Mouse (Mus musculus) forebrain, embryonic 13.5 days (tissue): ENCODE results near the gene Nfkbiz. TPM values are rescaled to one million over a fixed set of nuclear protein-coding genes. Genes with fewer than 3 reads are reported as not detected.

Source experiments
- ATAC-seq: fragments of 200-750 bp; cut with Nextera tagmentation; 2 replicates; pipeline ENCODE4 v1.8.0; 2017
- H3K27ac ChIP-seq: fragments of 300-500 bp; sonication (generic); 2 replicates; pipeline ENCODE4 v1.5.1; 2015; ENCODE audit warnings: inconsistent platforms, mild to moderate bottlenecking, moderate library complexity
- H3K27me3 ChIP-seq: fragments of 300-500 bp; sonication (generic); 2 replicates; pipeline ENCODE4 v1.6.1; 2015; ENCODE audit warnings: mild to moderate bottlenecking, inconsistent platforms
- H3K36me3 ChIP-seq: fragments of 300-500 bp; sonication (generic); 2 replicates; pipeline ENCODE4 v1.6.1; 2015; ENCODE audit warnings: mild to moderate bottlenecking, inconsistent platforms; ENCODE audit not compliant: poor library complexity, severe bottlenecking
- H3K4me1 ChIP-seq: fragments of 300-500 bp; sonication (generic); 2 replicates; pipeline ENCODE4 v1.6.1; 2015; ENCODE audit warnings: inconsistent platforms
- H3K4me2 ChIP-seq: fragments of 300-500 bp; sonication (generic); 2 replicates; pipeline ENCODE4 v1.6.1; 2015; ENCODE audit warnings: inconsistent platforms, mild to moderate bottlenecking, moderate library complexity
- H3K4me3 ChIP-seq: fragments of 300-500 bp; sonication (generic); 2 replicates; pipeline ENCODE4 v1.5.1; 2015; ENCODE audit warnings: mild to moderate bottlenecking, inconsistent platforms
- H3K9ac ChIP-seq: fragments of 300-500 bp; sonication (generic); 2 replicates; pipeline ENCODE4 v1.6.1; 2015; ENCODE audit warnings: mild to moderate bottlenecking, inconsistent platforms
- H3K9me3 ChIP-seq: fragments of 300-500 bp; sonication (generic); replicated peaks from 2 replicates; pipeline ENCODE4 v1.6.1; 2016; ENCODE audit warnings: inconsistent platforms
- WGBS: fragments of 180-500 bp; shearing (Covaris S2); methylation state at CpG from one replicate; pipeline ENCODE4 v1.1.7; 2015; 5-methylcytosine and 5-hydroxymethylcytosine counted together
- polyA plus RNA-seq: library from polyadenylated mRNA; unstranded; fragments of >200 nt; fragmentation: Nextera tagmentation; extraction: Ambion mirVana; gene quantifications from 2 replicates; pipeline ENCODE4 v1.2.1, GENCODE M21; 2015

The Nfkbiz gene
- polyA plus RNA-seq, 1 experiment from 2014 or later, result 1.6 TPM

GRCm38 (mm10) chr16:55823398-55824155, 15.1 kb downstream of the Nfkbiz start:
- H3K4me1 ChIP-seq, result peaks cover 34% of the 10 kb centered on the region
- no peaks in the 10 kb centered on the region for H3K9me3 ChIP-seq
- no peak overlapping the region for H3K9ac ChIP-seq
- H3K27me3 ChIP-seq, result peaks cover 15% of the 10 kb centered on the region; the same call in 1 of the 2 replicates
- H3K36me3 ChIP-seq, result no peaks in the 10 kb centered on the region
- H3K4me3 ChIP-seq, result no peak overlapping the region
- no peak overlapping the region for H3K27ac ChIP-seq
- 47% methylated on average over 11 of the region's 11 CpGs for WGBS
- ATAC-seq, result no peak
- H3K4me2 ChIP-seq, result no peak overlapping the region

DNA sequence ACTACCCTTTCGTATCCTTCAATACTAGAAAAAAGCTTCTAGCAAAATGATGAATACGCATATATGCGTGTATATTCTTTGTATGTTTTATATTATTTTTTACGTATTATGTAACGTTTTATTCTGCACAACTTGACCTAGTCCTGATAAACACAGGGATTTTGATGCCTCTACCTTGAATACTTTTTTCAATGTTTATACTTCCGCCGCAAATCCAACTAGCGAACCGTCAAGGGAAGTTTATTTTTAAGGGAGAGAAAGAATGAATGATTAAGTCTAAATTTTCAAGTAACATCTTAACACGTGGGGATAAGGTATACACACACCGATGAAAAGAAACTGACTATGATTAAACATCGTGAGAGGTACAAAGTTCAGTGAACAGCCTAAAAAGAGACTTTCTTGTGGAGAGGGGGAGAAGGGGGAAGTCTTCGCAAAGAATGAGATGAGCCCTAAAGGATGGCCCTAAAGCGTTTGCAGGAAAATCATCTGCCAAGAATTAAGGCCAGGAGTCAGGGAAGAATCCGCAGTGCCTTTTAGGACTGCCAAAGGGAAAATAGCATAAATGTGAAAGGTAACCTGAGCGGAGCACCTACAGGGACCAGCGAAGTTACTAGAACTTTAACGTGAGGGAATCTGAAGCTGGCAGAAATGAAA, 15.8 kb downstream of the Nfkbiz start:
- Histone ChIP-seq H3K36me3 (peaks cover 3% of the 10 kb centered on the region; the same call in 1 of the 2 replicates), H3K4me2 (peak overlapping the region; percentile 98), H3K9me3 (no peaks in the 10 kb centered on the region), H3K27me3 (peaks cover 15% of the 10 kb centered on the region; the same call in 1 of the 2 replicates), H3K4me1 (peaks cover 34% of the 10 kb centered on the region), H3K27ac (no peak overlapping the region), H3K4me3 (peak overlapping the region; percentile 78), H3K9ac (no peak overlapping the region)
- WGBS, result 43% methylated on average over 18 of the region's 18 CpGs
- no peak for ATAC-seq

DNA sequence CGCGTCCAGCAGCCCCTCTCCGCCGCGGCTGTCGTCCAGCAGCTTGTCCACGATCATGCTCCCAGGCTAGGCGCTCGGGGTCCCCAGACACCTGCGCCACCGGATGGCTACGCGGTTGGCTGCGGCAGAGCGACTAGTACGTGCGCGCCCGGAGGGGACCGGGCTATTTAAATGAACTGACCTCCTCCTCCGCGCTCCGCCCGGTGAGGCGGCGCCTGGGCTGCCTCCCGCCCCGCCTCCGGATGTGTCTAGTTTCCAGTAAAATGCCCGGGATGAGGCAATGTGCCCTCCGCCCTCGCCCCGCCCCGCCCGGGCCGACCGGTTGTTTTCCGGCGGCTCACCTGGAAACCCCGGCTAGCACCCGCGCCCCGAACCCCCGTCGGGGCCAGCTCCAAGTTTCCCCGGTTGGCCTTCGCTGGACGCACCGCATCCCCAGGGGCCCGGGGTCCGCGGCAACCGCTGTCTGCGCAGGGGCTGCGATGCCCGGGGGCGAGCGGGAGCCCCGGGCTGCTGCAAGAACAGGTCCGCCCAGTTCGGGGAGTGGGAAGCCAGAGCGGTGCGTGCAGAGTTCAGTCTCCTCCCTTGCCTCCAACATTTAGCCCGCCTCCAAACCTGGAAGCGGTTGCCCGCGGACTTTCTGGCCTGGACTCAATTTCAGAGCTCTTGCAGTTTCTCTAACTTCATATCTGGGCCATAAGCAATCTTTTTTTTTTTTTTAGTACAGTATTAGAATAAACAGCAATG, 16.5 kb downstream of the Nfkbiz start:
- Histone ChIP-seq H3K36me3 (peaks cover 7% of the 10 kb centered on the region; the same call in 1 of the 2 replicates), H3K27ac (no peak overlapping the region), H3K4me2 (peak overlapping the region; percentile 98), H3K27me3 (peaks cover 15% of the 10 kb centered on the region; the same call in 1 of the 2 replicates), H3K9me3 (no peaks in the 10 kb centered on the region), H3K4me3 (peak overlapping the region; percentile 78), H3K4me1 (peaks cover 34% of the 10 kb centered on the region), H3K9ac (peak overlapping the region; percentile 82)
- ATAC-seq, result peak; percentile 94
- WGBS, result 0% methylated on average over 64 of the region's 67 CpGs

GRCm38 (mm10) chr16:55821571-55821981, 17.1 kb downstream of the Nfkbiz start:
- peaks cover 11% of the 10 kb centered on the region for H3K36me3 ChIP-seq
- H3K9me3 ChIP-seq, result no peaks in the 10 kb centered on the region
- peaks cover 15% of the 10 kb centered on the region; the same call in 1 of the 2 replicates for H3K27me3 ChIP-seq
- H3K4me2 ChIP-seq, result peak overlapping the region; percentile 98
- H3K27ac ChIP-seq, result no peak overlapping the region
- H3K4me3 ChIP-seq, result peak overlapping the region; percentile 78
- peak; percentile 58 for ATAC-seq
- WGBS, result under 1% methylated on average over 23 of the region's 40 CpGs
- H3K4me1 ChIP-seq, result peaks cover 34% of the 10 kb centered on the region
- H3K9ac ChIP-seq, result peak overlapping the region; percentile 82

DNA sequence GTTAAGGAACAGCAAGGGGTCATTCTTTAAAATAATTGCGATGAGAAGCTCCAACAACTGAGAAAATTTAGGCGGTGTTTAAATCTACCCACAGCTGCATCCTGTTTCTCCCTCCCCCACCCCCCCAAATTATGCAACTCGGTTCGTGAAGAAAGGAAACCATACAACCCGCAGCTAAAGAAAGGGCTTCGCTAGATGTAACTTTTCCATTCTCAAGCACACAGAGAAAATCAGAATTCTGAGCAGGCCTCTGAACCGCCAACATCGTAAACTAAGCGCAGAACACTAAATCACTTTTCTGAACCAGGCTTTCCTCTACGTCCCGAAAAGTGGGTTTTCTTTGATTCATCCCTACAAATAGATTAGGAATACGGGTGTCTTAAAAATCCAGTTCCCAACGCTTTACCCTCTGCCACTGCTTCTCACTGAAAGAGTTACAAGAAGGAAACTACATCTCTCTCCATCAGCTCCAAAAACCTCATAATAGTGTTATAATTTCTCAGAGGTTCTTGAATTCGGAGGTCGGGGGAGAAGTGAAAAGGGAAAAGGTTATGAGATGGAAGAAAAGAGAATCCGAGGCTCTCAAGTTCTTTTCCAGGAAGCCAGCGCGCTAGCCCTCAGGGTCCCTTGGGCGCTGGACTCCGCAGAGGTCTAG, 17.7 kb downstream of the Nfkbiz start:
- no peaks in the 10 kb centered on the region for H3K9me3 ChIP-seq
- peaks cover 34% of the 10 kb centered on the region for H3K4me1 ChIP-seq
- WGBS, result 12% methylated on average over 20 of the region's 20 CpGs
- H3K27ac ChIP-seq, result no peak overlapping the region
- no peak for ATAC-seq
- H3K9ac ChIP-seq, result peak overlapping the region; percentile 82
- H3K36me3 ChIP-seq, result peaks cover 16% of the 10 kb centered on the region
- H3K4me3 ChIP-seq, result peak overlapping the region; percentile 78
- H3K27me3 ChIP-seq, result peaks cover 15% of the 10 kb centered on the region; the same call in 1 of the 2 replicates
- H3K4me2 ChIP-seq, result peak overlapping the region; percentile 98

- peak overlapping the region; percentile 78 for H3K4me3 ChIP-seq
- H3K27ac ChIP-seq, result no peak overlapping the region
- peak overlapping the region; percentile 98 for H3K4me2 ChIP-seq
- ATAC-seq, result no peak
- 47% methylated on average over 13 of the region's 13 CpGs for WGBS
- peak overlapping the region; percentile 82; the same call in 1 of the 2 replicates for H3K9ac ChIP-seq
- peaks cover 23% of the 10 kb centered on the region for H3K36me3 ChIP-seq
- peaks cover 34% of the 10 kb centered on the region for H3K4me1 ChIP-seq
- H3K27me3 ChIP-seq, result peaks cover 15% of the 10 kb centered on the region; the same call in 1 of the 2 replicates
- H3K9me3 ChIP-seq, result no peaks in the 10 kb centered on the region
These were observed 18.4 kb downstream of the Nfkbiz start for GRCm38 (mm10) chr16:55820161-55820915.

DNA sequence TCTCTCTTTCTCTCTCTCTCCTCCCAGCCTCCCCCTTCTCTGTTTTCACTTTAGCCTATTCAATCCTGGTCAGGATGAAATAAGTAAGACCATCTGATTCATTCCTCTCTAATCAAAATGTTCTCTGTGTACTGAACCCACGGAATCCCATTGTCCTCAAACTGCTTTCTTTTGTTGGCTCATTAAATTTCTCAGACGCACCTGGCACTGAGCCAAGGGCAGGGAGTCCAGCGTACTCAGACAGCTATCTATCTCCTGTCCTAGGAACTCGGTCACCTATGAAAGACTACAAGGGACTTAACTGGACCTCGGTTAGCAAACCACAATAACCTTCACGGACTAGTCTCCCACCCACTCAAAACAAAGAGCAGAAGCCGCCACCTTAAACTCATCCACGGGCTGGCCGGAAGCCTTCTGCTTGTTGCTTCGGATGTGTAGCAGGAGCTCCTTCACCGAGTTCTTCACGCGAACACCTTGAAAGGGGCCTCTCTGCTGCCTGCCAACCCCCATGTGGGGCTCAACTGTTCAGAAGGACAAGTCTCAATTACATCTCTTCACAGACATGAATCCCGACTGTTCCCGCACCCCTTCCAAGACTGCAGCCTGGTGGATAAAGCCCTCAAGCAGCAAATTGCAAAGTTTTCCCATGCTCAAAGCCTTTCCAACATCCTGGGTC, 19.4 kb downstream of the Nfkbiz start:
- H3K4me2 ChIP-seq, result peak overlapping the region; percentile 3; the same call in 1 of the 2 replicates
- peaks cover 34% of the 10 kb centered on the region for H3K4me1 ChIP-seq
- peaks cover 32% of the 10 kb centered on the region for H3K36me3 ChIP-seq
- no peak overlapping the region for H3K9ac ChIP-seq
- 46% methylated on average over 15 of the region's 15 CpGs for WGBS
- no peak overlapping the region for H3K27ac ChIP-seq
- H3K9me3 ChIP-seq, result no peaks in the 10 kb centered on the region
- ATAC-seq, result no peak
- peaks cover 15% of the 10 kb centered on the region; the same call in 1 of the 2 replicates for H3K27me3 ChIP-seq
- H3K4me3 ChIP-seq, result no peak overlapping the region

- Histone ChIP-seq H3K9ac (no peak overlapping the region), H3K4me2 (no peak overlapping the region), H3K36me3 (peaks cover 43% of the 10 kb centered on the region), H3K4me3 (no peak overlapping the region), H3K4me1 (peaks cover 27% of the 10 kb centered on the region), H3K27me3 (peaks cover 8% of the 10 kb centered on the region; the same call in 1 of the 2 replicates), H3K27ac (no peak overlapping the region), H3K9me3 (no peaks in the 10 kb centered on the region)
- 95% methylated on average over 28 of the region's 28 CpGs for WGBS
- no peak for ATAC-seq
These were observed 20.8 kb downstream of the Nfkbiz start for GRCm38 (mm10) chr16:55817717-55818515.

- no peak for ATAC-seq
- Histone ChIP-seq H3K27ac (no peak overlapping the region), H3K4me1 (peaks cover 24% of the 10 kb centered on the region), H3K27me3 (peaks cover 7% of the 10 kb centered on the region; the same call in 1 of the 2 replicates), H3K9ac (no peak overlapping the region), H3K4me3 (no peak overlapping the region), H3K9me3 (no peaks in the 10 kb centered on the region), H3K36me3 (peaks cover 48% of the 10 kb centered on the region), H3K4me2 (no peak overlapping the region)
- WGBS, result 96% methylated on average over 13 of the region's 13 CpGs
These were observed 22.3 kb downstream of the Nfkbiz start for GRCm38 (mm10) chr16:55816202-55816941.
